Comparison of ENCODE assay signal across 8 mouse cellular contexts in genomic region chr9:110131525-110132197, GRCm38 (mm10). TPM values are rescaled to one million over a fixed set of nuclear protein-coding genes. Genes with fewer than 3 reads are reported as not detected.
DNase-seq lines count a peak whose midpoint lies in the region; ATAC-seq lines count a peak whose summit lies in the region.

No protein-coding gene starts in this region.

- peak overlapping the region; percentile 64 for H3K4me2 ChIP-seq in hindbrain, embryonic 15.5 days

- H3K9ac ChIP-seq in hindbrain, embryonic 15.5 days: peak overlapping the region; percentile 75

- peaks cover 3% of the 10 kb centered on the region; the same call in 1 of the 2 replicates for H3K36me3 ChIP-seq in hindbrain, embryonic 15.5 days

- H3K4me3 ChIP-seq in hindbrain, embryonic 15.5 days: peak overlapping the region; percentile 65

- H3K4me1 ChIP-seq in hindbrain, embryonic 15.5 days (replicated peaks): peaks cover 35% of the 10 kb centered on the region

- DNase-seq in T-cell, adult 2 months (ENCODE audit: low spot score): peak; percentile 98
- DNase-seq in cerebellum, postnatal 36 days: peak; percentile 99 to 100
- peak; percentile 98 to 99 for DNase-seq in frontal cortex, postnatal 36 days (ENCODE audit: low spot score in 2 of 2)
- peak; percentile 98 for DNase-seq in left cerebral cortex, adult 11 months (ENCODE audit: low spot score)
- peak; percentile 100 for DNase-seq in lung, postnatal 4 days
- DNase-seq in retina, postnatal 7 days (ENCODE audit: low read depth, low spot score): peak; percentile 98
- peak; percentile 97 for DNase-seq in urinary bladder, adult 2 months (ENCODE audit: low spot score)

- peak overlapping the region; percentile 91 for H3K27ac ChIP-seq in hindbrain, embryonic 15.5 days (replicated peaks)

- peak; percentile 97 for ATAC-seq in hindbrain, embryonic 15.5 days (ENCODE audit: low FRiP score, low read depth)

- WGBS in hindbrain, embryonic 15.5 days: under 1% methylated on average over 58 of the region's 64 CpGs

- H3K9me3 ChIP-seq in hindbrain, embryonic 15.5 days: no peaks in the 10 kb centered on the region

- H3K27me3 ChIP-seq in hindbrain, embryonic 15.5 days: no peaks in the 10 kb centered on the region

RNA-seq across cellular contexts. Expression of gene Dhx30, which starts 14.0 kb away (rescaled TPM):
- polyA plus RNA-seq in hindbrain, embryonic 15.5 days (2015; fragmentation: Nextera tagmentation; extraction: Ambion mirVana): 168 and 179 TPM in 2 replicates
- 66.5 and 68.6 TPM in 2 replicates for polyA plus RNA-seq in urinary bladder, adult 2 months (2012; rRNA removed)

RNA-seq across cellular contexts. Expression of gene Smarcc1, which starts 14.2 kb away (rescaled TPM):
- polyA plus RNA-seq in hindbrain, embryonic 15.5 days (2015; fragmentation: Nextera tagmentation; extraction: Ambion mirVana): 92.4 and 95.1 TPM in 2 replicates
- polyA plus RNA-seq in urinary bladder, adult 2 months (2012; rRNA removed): 18.4 and 27.3 TPM in 2 replicates

Comparison
In these comparisons a context has a peak if more than half of its experiments do, and no peak if none do; other contexts are left out.
1. Peak in every context shown above with its lines: DNase-seq, ATAC-seq, H3K4me3 ChIP-seq and H3K27ac ChIP-seq.